Mouse (Mus musculus): ENCODE measurements at regions not wholly inside any gene's neighbourhood (a gene's known extent, or its start where the extent isn't known, plus 50 kb on each side); places are given as distances from the start of the nearest gene placed in this dataset.

- TF ChIP-seq CTCF (IDR thresholded peaks at IDR 0.05; ENCODE audit: insufficient read depth, low read depth, low read length) (no peak), POLR2A (IDR thresholded peaks at IDR 0.05; ENCODE audit: insufficient read depth, low read depth, low read length) (no peak)
Observed at GRCm38 (mm10) chr7:71746118-71746897, 395.0 kb upstream of the Gm10295 start.

Data from olfactory bulb, adult 2 months (tissue).